Mouse (Mus musculus): ENCODE measurements around the gene Hephl1.

The Hephl1 gene

DNA sequence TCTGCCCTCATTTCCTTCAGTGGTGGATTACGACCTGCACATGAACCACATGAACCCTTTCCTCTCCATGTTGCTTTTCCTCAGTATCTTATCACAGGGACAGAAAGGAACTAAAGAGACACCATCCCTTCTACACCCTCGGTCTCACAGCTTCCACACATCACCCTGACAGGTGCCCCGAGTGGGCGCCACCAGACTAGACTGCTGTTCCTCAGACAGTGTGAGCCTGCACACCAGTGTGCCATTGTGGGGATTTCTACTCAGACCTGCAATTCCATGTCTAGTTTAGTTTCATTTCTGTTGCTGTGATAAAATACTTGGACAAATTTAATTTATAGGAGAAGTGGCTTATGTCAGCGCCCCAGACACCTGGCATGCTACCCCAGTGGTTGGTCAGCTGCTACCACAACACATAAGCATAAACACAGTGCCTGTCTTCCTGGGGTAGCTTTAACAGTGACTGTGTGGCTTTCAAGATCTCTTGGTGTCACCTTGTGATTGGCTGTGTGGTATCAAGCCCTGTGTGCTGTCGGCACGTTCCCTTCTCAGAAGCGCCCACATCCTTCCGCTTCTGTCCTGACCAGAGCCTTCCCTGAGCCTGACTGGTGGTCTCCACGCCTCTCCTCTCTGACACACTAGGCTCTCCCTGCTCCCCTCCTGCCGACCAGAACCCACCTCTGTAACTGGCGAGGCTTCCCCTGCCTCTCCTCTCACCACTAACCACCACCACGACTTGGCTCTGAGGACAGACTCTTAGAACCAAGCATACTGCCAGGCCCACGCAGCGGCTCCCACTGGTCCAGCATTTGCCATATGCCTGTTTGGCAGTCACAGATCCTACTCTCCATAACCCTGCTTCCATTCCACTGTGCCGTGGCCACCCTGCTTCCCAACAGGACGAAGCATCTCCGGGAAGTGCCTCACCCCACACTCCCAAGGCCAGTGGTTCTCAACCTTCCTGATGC lies 93.8 kb downstream of the Hephl1 start:
- in situ Hi-C loops (cut with MboI, MseI): loop anchor here (10.0 kb wide), 1 partner anchor 153 kb away; the partner anchor contains the start of gene Gpr83

DNA sequence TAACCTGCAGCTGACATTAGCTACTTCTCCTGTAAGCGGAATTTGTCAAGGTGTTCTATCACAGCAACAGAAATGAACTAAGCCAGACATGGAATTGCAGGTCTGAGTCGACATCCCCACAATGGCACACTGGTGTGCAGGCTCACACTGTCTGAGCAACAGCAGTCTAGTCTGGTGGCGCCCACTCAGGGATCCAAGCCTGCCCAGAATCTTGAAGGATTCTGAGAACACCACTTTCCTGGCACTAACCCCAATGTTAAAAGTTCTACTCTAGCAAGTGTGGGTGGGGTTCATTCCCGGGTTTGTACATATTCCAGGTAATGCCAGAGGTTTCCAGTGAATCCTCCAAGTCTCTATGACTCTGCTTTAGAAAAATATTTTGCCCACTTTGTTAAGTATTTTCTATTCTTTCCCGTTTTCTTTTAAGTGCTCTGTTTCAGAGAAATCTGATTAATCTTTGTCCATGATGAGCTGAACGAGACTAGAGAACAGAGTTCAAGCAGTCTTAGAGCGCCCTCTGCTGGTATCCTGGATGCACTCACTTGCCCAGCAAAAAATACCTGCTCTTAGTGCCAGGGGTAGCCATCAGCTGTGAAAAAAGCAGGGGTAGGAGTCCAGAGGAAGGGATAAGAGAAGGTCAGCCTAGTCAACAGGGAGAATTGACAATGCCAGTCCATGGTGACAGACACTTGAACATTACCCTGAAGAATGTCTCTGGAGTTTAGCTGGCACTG lies 96.5 kb downstream of the Hephl1 start:
- in situ Hi-C loops (cut with MboI, MseI): loop anchor here (10.0 kb wide), 1 partner anchor 151 kb away; the partner anchor contains the start of gene Gpr83

DNA sequence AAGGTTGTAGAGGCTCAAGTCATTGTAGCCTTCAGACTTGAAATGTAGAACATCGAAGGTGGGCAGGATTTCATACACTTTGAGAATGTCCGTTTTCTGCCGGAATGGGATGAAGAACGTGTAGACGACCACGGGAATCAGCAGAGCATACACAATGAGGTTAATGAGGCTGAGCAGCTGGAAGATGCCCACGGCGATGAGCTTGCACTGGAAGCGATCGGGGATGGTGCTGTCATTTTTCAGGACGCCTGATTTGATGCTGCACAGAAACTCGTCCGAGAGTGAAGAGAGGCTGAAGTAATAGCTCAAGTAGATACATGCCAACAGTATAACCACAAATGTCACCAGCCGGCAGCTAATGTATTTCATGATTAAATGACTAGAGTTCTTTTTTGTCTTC lies 104.3 kb downstream of the Hephl1 start:
- in situ Hi-C loops (cut with MboI, MseI): no loop called here

DNA sequence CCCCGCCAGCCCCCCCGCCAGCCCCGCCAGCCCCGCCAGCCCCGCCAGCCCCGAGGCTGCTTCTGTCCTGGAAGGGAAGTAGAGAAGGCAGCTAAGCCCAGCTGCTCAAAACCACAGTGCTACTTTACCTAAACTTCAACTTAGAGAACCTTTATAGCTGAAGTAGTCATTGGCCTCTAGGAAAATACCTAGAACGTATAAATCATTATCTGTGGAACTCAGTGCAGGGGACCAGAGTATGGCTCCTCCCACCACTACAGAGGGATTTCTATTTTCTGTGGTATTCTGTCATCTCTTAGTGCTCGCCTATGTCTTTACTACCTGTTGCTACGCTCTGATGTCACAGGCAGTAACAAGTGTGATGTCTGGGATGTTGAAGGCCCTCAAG lies 107.6 kb downstream of the Hephl1 start:
- in situ Hi-C loops (cut with MboI, MseI): no loop called here

DNA sequence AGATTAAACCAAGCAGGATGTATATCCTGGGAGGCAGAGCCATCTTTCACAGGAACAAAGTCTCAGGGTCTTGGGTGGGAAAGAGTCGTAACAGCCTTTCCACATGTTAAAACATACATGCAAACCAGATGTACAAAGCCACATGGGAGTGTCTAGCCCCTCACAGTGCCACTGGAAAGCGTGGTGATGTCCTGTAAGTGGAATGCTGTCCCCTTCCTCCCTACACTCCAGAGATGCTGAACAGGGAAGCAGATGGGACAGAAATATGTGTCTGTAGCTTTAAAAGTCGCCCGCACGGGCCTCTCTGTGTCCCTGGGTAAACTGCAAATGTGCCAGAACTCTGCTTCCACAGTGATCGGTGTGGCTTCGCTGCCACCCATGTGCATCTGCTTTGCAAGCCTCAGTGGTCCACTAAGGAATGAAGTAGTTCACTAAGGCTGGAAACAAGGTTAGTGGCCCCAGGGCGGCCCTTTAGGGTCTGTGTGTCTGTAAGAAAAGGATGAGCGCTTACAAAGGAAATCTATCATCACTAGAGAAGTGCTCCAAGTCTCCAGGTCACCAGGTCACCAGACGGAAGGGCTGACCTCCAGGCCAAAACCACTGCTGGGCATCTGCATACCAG lies 108.1 kb downstream of the Hephl1 start:
- in situ Hi-C loops (cut with MboI, MseI): no loop called here

DNA sequence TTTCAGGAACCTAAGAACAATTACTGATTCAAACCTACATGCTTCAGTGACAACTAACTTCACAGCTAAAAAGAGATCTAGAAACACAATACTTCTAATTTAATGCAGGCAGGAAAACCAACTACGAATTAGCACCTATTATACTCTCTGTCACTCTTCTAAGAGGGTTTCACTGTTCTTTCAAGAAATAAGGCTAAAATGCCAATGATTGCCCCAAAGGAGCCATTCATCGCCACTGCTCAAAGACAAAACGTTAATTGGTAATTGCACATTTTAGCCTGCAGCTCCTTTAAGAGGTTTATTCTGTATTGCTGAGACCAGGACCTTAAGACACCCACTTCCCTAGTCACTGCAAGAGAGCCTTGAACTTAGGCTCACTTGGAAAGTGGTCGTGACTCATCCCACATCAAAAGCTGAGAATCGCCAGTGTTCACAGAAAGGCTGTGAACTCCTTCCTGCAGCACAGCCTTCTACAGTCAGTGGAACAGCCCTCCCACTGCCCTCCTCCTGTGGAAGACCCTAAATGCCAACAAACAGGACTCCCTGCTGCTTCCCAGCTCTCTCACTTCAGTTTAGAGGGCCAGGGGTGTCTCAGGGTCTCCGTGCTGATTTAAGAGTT lies 108.8 kb downstream of the Hephl1 start:
- in situ Hi-C loops (cut with MboI, MseI): no loop called here
